Mouse (Mus musculus) heart, postnatal 0 days (tissue): ENCODE measurements around the gene Wapl.

Experiments
- CTCF ChIP-seq: IDR thresholded peaks from 2 replicates; pipeline ENCODE4 v1.5.1; 2016; ENCODE audit warnings: antibody characterized with exemption, control low read depth, low read depth
- EP300 ChIP-seq: IDR thresholded peaks from 2 replicates; pipeline ENCODE4 v1.6.1; 2016; ENCODE audit warnings: antibody characterized with exemption, low read depth

DNA sequence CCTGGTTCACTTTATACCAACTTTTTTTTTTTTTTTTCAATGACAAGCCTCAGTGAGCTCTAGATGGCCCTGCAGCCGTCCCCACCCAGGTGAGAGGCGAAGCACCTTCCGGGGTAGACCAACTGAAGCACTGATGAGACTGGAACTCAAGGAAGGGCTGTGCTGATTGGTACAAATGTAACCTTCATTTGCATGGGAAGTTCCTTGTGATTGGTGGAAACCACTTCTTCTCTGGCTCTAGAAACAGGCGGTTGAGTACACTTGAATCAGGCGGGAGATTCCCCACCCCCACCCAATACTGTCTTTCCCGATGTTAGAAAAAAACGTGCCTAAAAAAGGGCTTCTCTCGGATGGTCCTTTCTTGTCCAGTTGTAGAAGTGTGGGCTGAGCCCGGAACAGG is 91.2 kb downstream of the Wapl start:
- no peak for TF ChIP-seq CTCF
- TF ChIP-seq EP300: no peak
